In the genomic region with DNA sequence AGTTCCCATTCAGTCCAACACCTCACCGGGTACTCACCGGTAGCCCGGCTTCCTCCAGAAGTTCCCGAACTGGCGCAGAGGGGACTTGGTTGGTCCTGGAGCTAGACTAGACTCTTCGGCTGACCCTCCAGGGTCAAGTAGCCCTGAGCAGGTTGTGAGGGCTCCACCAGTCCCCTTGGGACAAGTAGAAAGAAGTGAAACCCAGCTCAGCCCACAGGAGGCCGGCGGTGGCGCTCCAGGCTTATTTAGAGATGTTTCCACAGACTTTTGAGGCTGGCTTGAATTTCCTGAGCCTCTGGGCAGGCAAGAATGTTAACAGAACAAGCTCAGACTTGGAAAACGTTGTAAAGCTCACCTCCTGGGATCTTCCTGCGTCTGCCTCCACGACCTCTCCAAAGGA, we compare ENCODE assay signal across 27 mouse cellular contexts. TPM values are rescaled to one million over a fixed set of nuclear protein-coding genes. Genes with fewer than 3 reads are reported as not detected.
A peak's percentile ranks its signal among the peaks of the same experiment; 100 is the strongest.
DNase-seq lines count a peak whose midpoint lies in the region; ATAC-seq and TF ChIP-seq lines count a peak whose summit lies in the region.
"Had no signal": no experiment of that assay in that cellular context is flagged by ENCODE, and none has a peak within 500 bp of the region (broad histone marks: within the 10 kb centered on the region; RNA-seq: fewer than 3 reads in every experiment).

No protein-coding gene starts in this region.

- peaks cover 78% of the 10 kb centered on the region for H3K27me3 ChIP-seq in E14TG2a.4 (ENCODE audit: insufficient read depth, low read length)
- peaks cover 95% of the 10 kb centered on the region for H3K27me3 ChIP-seq in hindbrain, embryonic 13.5 days
- H3K27me3 ChIP-seq in midbrain, embryonic 13.5 days: peaks cover 86% of the 10 kb centered on the region
- H3K27me3 ChIP-seq in neural tube, embryonic 12.5 days (replicated peaks): peaks cover 87% of the 10 kb centered on the region

- no peak for DNase-seq in gastrocnemius, postnatal 10 days
- no peak for DNase-seq in lung, postnatal 25 days (ENCODE audit: low spot score)
- DNase-seq in cerebellum, postnatal 25 days: no peak
- DNase-seq: adrenal gland, adult 8-10 months; B cell, adult 2 months; cerebellum, adult 9-10 months; kidney, adult 9 months; kidney, postnatal 36 days; lung, adult 2 months; lung, postnatal 36 days; thymus, postnatal 14 days had no signal

- ATAC-seq in hindbrain, embryonic 13.5 days (ENCODE audit: low FRiP score): no peak
- ATAC-seq in midbrain, embryonic 13.5 days: no peak
- ATAC-seq in neural tube, embryonic 12.5 days (ENCODE audit: low FRiP score, low read depth): no peak
- ATAC-seq: forebrain, postnatal 0 days; liver, embryonic 12.5 days had no signal

- peaks cover 63% of the 10 kb centered on the region for H3K4me1 ChIP-seq in E14TG2a.4 (replicated peaks; ENCODE audit: low read depth, low read length)
- peaks cover 17% of the 10 kb centered on the region for H3K4me1 ChIP-seq in hindbrain, embryonic 13.5 days (replicated peaks)
- peaks cover 16% of the 10 kb centered on the region for H3K4me1 ChIP-seq in midbrain, embryonic 13.5 days (replicated peaks)
- H3K4me1 ChIP-seq in neural tube, embryonic 12.5 days: peaks cover 13% of the 10 kb centered on the region
- H3K4me1 ChIP-seq: liver, embryonic 12.5 days had no signal

- H3K4me2 ChIP-seq in hindbrain, embryonic 13.5 days: no peak overlapping the region
- H3K4me2 ChIP-seq in midbrain, embryonic 13.5 days (replicated peaks): peak overlapping the region; percentile 56
- peak overlapping the region; percentile 56; the same call in 1 of the 2 replicates for H3K4me2 ChIP-seq in neural tube, embryonic 12.5 days (replicated peaks)
- H3K4me2 ChIP-seq: heart, embryonic 13.5 days; limb, embryonic 12.5 days; liver, embryonic 12.5 days had no signal

- peak overlapping the region; percentile 70 for H3K4me3 ChIP-seq in E14TG2a.4 (replicated peaks; ENCODE audit: low read length)
- H3K4me3 ChIP-seq in hindbrain, embryonic 13.5 days: 0 out of 2 replicates have a peak overlapping the region, but pooled peaks have one; percentile 5
- peak overlapping the region; percentile 38 for H3K4me3 ChIP-seq in midbrain, embryonic 13.5 days (replicated peaks)
- 0 out of 2 replicates have a peak overlapping the region, but pooled peaks have one; percentile 31 for H3K4me3 ChIP-seq in neural tube, embryonic 12.5 days
- H3K4me3 ChIP-seq: heart, embryonic 13.5 days; left cerebral cortex, adult 2 months; limb, embryonic 12.5 days; liver, embryonic 12.5 days had no signal

- TF ChIP-seq CTCF in E14TG2a.4 (conservative IDR thresholded peaks at IDR 0.05; ENCODE audit: low read length): no peak

- no peaks in the 10 kb centered on the region for H3K36me3 ChIP-seq in E14TG2a.4 (ENCODE audit: insufficient read depth, low read length)
- no peaks in the 10 kb centered on the region for H3K36me3 ChIP-seq in hindbrain, embryonic 13.5 days
- no peaks in the 10 kb centered on the region for H3K36me3 ChIP-seq in midbrain, embryonic 13.5 days
- no peaks in the 10 kb centered on the region for H3K36me3 ChIP-seq in neural tube, embryonic 12.5 days
- H3K36me3 ChIP-seq: embryonic facial prominence, embryonic 13.5 days; heart, embryonic 13.5 days; limb, embryonic 12.5 days; liver, embryonic 12.5 days had no signal

- no peak overlapping the region for H3K27ac ChIP-seq in hindbrain, embryonic 13.5 days
- H3K27ac ChIP-seq in midbrain, embryonic 13.5 days: no peak overlapping the region
- H3K27ac ChIP-seq in neural tube, embryonic 12.5 days: no peak overlapping the region
- H3K27ac ChIP-seq: embryonic facial prominence, embryonic 13.5 days; heart, embryonic 13.5 days; left cerebral cortex, adult 2 months; limb, embryonic 12.5 days; liver, embryonic 12.5 days had no signal

- peaks cover 7% of the 10 kb centered on the region; the same call in 1 of the 2 replicates for H3K9me3 ChIP-seq in E14TG2a.4 (ENCODE audit: low read length)
- no peaks in the 10 kb centered on the region; the same call in 1 of the 2 replicates for H3K9me3 ChIP-seq in hindbrain, embryonic 13.5 days
- H3K9me3 ChIP-seq in midbrain, embryonic 13.5 days: no peaks in the 10 kb centered on the region
- H3K9me3 ChIP-seq in neural tube, embryonic 12.5 days: no peaks in the 10 kb centered on the region
- H3K9me3 ChIP-seq: embryonic facial prominence, embryonic 13.5 days; heart, embryonic 13.5 days; limb, embryonic 12.5 days; liver, embryonic 12.5 days had no signal

- WGBS in hindbrain, embryonic 13.5 days: 8% methylated on average over 12 of the region's 12 CpGs
- 2% methylated on average over 12 of the region's 12 CpGs for WGBS in midbrain, embryonic 13.5 days
- 1% methylated on average over 12 of the region's 12 CpGs for WGBS in neural tube, embryonic 12.5 days

- no peak overlapping the region for H3K9ac ChIP-seq in hindbrain, embryonic 13.5 days
- H3K9ac ChIP-seq in midbrain, embryonic 13.5 days (replicated peaks): peak overlapping the region; percentile 56; the same call in 1 of the 2 replicates
- no peak overlapping the region for H3K9ac ChIP-seq in neural tube, embryonic 12.5 days
- H3K9ac ChIP-seq: embryonic facial prominence, embryonic 13.5 days; forebrain, postnatal 0 days; heart, embryonic 13.5 days; limb, embryonic 12.5 days; liver, embryonic 12.5 days had no signal

RNA-seq across cellular contexts. Expression of gene Bhlhe23, which starts 1.5 kb away (rescaled TPM):
- 1.2 and 2.5 TPM in 2 replicates for polyA plus RNA-seq in hindbrain, embryonic 13.5 days (2015; fragmentation: Nextera tagmentation; extraction: Ambion mirVana)
- 18.7 and 25.0 TPM in 2 replicates for polyA plus RNA-seq in midbrain, embryonic 13.5 days (2015; fragmentation: Nextera tagmentation; extraction: Ambion mirVana)
- polyA plus RNA-seq in neural tube, embryonic 12.5 days (2016; fragmentation: Nextera tagmentation; extraction: Ambion mirVana): 7.1 and 8.2 TPM in 2 replicates
- total RNA-seq in gastrocnemius, postnatal 10 days (2021): not detected
- total RNA-seq: adrenal gland, adult 8-10 months; gastrocnemius, adult 18-20 months; granulocyte monocyte progenitor cell, adult 5-6 weeks; heart, postnatal 25 days; left cerebral cortex, adult 2 months had no signal
- polyA plus RNA-seq: cortical plate, adult 2 months; embryonic facial prominence, embryonic 13.5 days; heart, embryonic 13.5 days; intestine, embryonic 14.5 days; limb, embryonic 12.5 days; liver, embryonic 12.5 days; lung, adult 2 months; small intestine, adult 2 months had no signal

RNA-seq across cellular contexts. Expression of gene Slc17a9, which starts 50.2 kb away (rescaled TPM):
- 0.19 and 0.83 TPM in 2 replicates for polyA plus RNA-seq in hindbrain, embryonic 13.5 days (2015; fragmentation: Nextera tagmentation; extraction: Ambion mirVana)
- 0.27 and 0.61 TPM in 2 replicates for polyA plus RNA-seq in midbrain, embryonic 13.5 days (2015; fragmentation: Nextera tagmentation; extraction: Ambion mirVana)
- 0.43 and 0.52 TPM in 2 replicates for polyA plus RNA-seq in neural tube, embryonic 12.5 days (2016; fragmentation: Nextera tagmentation; extraction: Ambion mirVana)
- total RNA-seq in gastrocnemius, postnatal 10 days (2021): 1 to 10 TPM in 1 of 2 experiments, under 1 TPM in 1; 0.52 to 1.8 TPM
- total RNA-seq: gastrocnemius, adult 18-20 months had no signal

Comparison
In these comparisons a context has a peak if more than half of its experiments do, and no peak if none do; other contexts are left out.
1. H3K4me3 ChIP-seq: peak in every context shown above with its lines; median percentile 70 in E14TG2a.4; 38 in midbrain, embryonic 13.5 days; 31 in neural tube, embryonic 12.5 days; 5 in hindbrain, embryonic 13.5 days.